Mouse (Mus musculus) liver, adult 2 months (tissue): ENCODE data around the gene Lpar6. TPM values are rescaled to one million over a fixed set of nuclear protein-coding genes. Genes with fewer than 3 reads are reported as not detected.

Experiments
- DNase-seq: peaks from one replicate; pipeline ENCODE4 v3.0.0-alpha.2; 2011; ENCODE audit warnings: low read depth, low spot score; ENCODE audit errors: extremely low read depth
- H3K27ac ChIP-seq: fragments of 200-500 bp; replicated peaks from 2 replicates; pipeline ENCODE4 v1.5.1; 2012; ENCODE audit warnings: low read depth, mild to moderate bottlenecking, control low read depth, inconsistent platforms, low read length; ENCODE audit not compliant: insufficient read depth
- H3K27me3 ChIP-seq: fragments of 200-500 bp; 2 replicates; pipeline ENCODE4 v1.6.1; 2012; ENCODE audit warnings: mild to moderate bottlenecking, moderate library complexity, low read length, inconsistent platforms; ENCODE audit not compliant: control insufficient read depth, insufficient read depth
- H3K36me3 ChIP-seq: fragments of 200-500 bp; 2 replicates; pipeline ENCODE4 v1.6.1; 2012; ENCODE audit warnings: low read length, inconsistent platforms; ENCODE audit not compliant: control insufficient read depth, insufficient read depth
- H3K4me1 ChIP-seq: fragments of 200-500 bp; 2 replicates; pipeline ENCODE4 v1.6.1; 2011; ENCODE audit warnings: low read length; ENCODE audit not compliant: control insufficient read depth, insufficient read depth
- H3K4me3 ChIP-seq: fragments of 200-500 bp; 2 replicates; pipeline ENCODE4 v1.5.1; 2011; ENCODE audit warnings: low read depth, mild to moderate bottlenecking, control low read depth, low read length, moderate library complexity; ENCODE audit not compliant: insufficient read depth
- H3K79me2 ChIP-seq: fragments of 200-500 bp; 2 replicates; pipeline ENCODE4 v1.6.1; 2012; ENCODE audit warnings: inconsistent platforms, mild to moderate bottlenecking, low read length, moderate library complexity; ENCODE audit not compliant: control insufficient read depth, insufficient read depth
- H3K9ac ChIP-seq: fragments of 200-500 bp; 2 replicates; pipeline ENCODE4 v1.6.1; 2012; ENCODE audit warnings: low read depth, mild to moderate bottlenecking, control low read depth, inconsistent platforms, low read length
- CTCF ChIP-seq: fragments of 200-500 bp; IDR thresholded peaks from 2 replicates; pipeline ENCODE4 v1.5.1; 2011; ENCODE audit warnings: low read depth, low read length, control low read depth
- POLR2A ChIP-seq: fragments of 200-500 bp; IDR thresholded peaks from 2 replicates; pipeline ENCODE4 v1.6.1; 2011; ENCODE audit warnings: low read length, control low read depth; ENCODE audit not compliant: insufficient read depth; ENCODE audit errors: extremely low read depth
- WGBS: fragments of 180-500 bp; shearing (Covaris S2); methylation state at CpG from one replicate; pipeline ENCODE4 v1.1.7; 2018; 5-methylcytosine and 5-hydroxymethylcytosine counted together
- polyA plus RNA-seq: library from polyadenylated mRNA; depleted of rRNA; stranded (reverse); fragments of >200 nt; gene quantifications from 2 replicates; pipeline ENCODE4 v1.2.3, GENCODE M21; 2012; rRNA removed
- total RNA-seq: library from RNA; depleted of rRNA; stranded (reverse); fragments of >200 nt; gene quantifications from 2 replicates; pipeline ENCODE4 v1.2.3, GENCODE M21; 2014; rRNA removed

The Lpar6 gene
- 11.2 and 12.4 TPM in 2 replicates for total RNA-seq
- 2.7 and 3.1 TPM in 2 replicates for polyA plus RNA-seq

DNA sequence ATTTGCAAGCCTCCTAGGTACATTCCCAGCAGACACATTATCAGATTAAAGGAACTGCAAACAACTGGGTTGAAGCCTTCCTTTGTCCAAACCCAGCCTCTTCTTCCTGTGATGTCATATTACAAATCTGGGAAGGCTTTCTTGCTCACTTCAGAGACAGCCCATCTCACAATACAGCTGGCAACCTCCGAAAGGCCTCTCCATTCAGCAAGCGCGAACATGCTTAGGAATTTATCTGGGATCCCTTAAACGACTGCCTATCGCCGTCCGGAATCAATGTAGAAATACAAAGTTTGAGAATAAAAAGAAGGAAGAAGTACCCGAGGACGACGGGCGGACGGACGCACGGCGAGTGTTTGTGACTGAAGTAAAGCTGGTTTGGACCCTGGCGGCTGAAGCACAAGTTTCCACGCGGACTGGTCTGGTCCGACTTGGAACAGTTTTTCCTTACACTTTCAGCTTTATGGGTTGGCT lies at the start of gene Lpar6:
Gene Lpar6, plus strand, starts transcription at position 48 of the 474 bp plus-strand sequence.
- WGBS: under 1% methylated on average over 19 of the region's 19 CpGs
- peak within 1 kb of the TSS; percentile 88 for H3K27ac ChIP-seq
- TF ChIP-seq POLR2A (peak; percentile 76; the same call in 1 of the 2 replicates), CTCF (0 out of 2 replicates have a peak, but pooled peaks have one; percentile 13)
- H3K27me3 ChIP-seq: no peaks in the 10 kb centered on the region
- peak within 1 kb of the TSS; percentile 70 for H3K4me3 ChIP-seq
- no peaks in the 10 kb centered on the region for H3K79me2 ChIP-seq
- peak; percentile 93 for DNase-seq
- H3K9ac ChIP-seq: peak within 1 kb of the TSS; percentile 84
- no peaks in the 10 kb centered on the region; the same call in 1 of the 2 replicates for H3K4me1 ChIP-seq
- H3K36me3 ChIP-seq: peaks cover 3% of the 10 kb centered on the region; the same call in 1 of the 2 replicates

DNA sequence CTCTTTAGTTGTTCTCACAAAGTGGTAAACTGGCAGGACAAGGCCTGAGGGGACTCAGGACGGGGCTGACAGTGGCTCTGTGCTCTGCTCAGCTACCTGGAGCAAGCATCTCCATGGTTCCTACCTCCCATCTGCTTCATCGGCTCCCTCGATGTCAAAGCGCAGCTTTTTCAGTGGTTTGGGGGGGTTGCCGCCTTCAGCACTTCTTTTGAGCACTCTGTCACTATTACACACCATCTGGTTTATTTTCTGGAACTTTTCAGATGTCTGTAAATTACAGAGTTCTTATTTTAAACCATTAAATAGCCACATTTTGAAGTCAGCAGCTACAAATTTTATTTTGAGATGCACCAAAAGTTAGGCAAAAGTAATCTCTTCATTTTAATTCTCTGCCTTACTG lies 38.6 kb upstream of the Lpar6 start:
- Histone ChIP-seq H3K9ac (no peak overlapping the region), H3K4me3 (no peak overlapping the region), H3K4me1 (no peaks in the 10 kb centered on the region), H3K27me3 (no peaks in the 10 kb centered on the region), H3K79me2 (no peaks in the 10 kb centered on the region), H3K27ac (no peak overlapping the region), H3K36me3 (peaks cover 15% of the 10 kb centered on the region)
- DNase-seq: no peak
- WGBS: 88% methylated on average over 5 of the region's 5 CpGs
- TF ChIP-seq CTCF (no peak), POLR2A (no peak)

DNA sequence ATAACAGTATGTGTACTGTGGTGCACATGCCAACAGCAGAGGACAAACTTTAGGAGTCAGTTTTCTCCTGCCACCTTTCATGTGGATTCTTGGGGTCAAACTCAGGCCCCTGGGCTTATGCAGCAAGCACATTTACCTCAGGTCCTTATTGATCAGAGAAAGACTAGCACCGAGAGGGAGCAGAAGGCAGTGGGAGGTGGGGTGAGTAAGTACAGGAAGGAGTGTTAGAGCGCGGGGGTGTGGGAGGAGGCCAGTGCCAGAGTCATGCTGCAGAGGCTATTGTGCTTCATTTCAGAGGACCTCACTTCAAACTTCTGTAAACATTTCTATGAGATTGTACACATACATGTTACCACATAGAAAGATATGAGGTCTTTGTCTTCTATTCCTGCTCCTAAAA lies 36.2 kb upstream of the Lpar6 start:
- no peak overlapping the region for H3K27ac ChIP-seq
- DNase-seq: no peak
- H3K79me2 ChIP-seq: no peaks in the 10 kb centered on the region
- 68% methylated on average over 3 of the region's 3 CpGs for WGBS
- no peak overlapping the region for H3K4me3 ChIP-seq
- H3K27me3 ChIP-seq: no peaks in the 10 kb centered on the region
- TF ChIP-seq CTCF (no peak), POLR2A (no peak)
- H3K4me1 ChIP-seq: no peaks in the 10 kb centered on the region
- peaks cover 13% of the 10 kb centered on the region for H3K36me3 ChIP-seq
- no peak overlapping the region for H3K9ac ChIP-seq

DNA sequence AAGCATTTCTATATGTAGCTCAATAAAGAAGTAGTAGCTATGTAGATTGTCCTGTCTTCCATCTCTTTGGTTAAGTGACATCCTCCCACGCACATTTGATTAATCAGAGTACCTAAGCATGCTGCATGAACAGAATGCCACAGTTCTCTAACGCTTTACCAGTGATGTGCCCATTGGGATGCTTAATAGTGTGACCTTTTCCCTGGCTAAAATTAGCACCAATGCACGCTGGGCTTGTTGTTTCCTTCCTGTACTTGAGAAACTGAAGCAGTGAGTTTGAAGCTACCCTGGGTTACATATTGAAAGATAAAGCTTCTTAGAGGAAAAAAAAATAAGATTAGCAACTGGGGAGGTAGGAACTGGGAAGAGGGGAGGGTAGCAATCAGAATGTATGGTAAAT lies 33.7 kb upstream of the Lpar6 start:
- WGBS: 77% methylated on average over 3 of the region's 3 CpGs
- no peaks in the 10 kb centered on the region; the same call in 1 of the 2 replicates for H3K4me1 ChIP-seq
- DNase-seq: no peak
- no peaks in the 10 kb centered on the region for H3K27me3 ChIP-seq
- H3K9ac ChIP-seq: no peak overlapping the region
- TF ChIP-seq CTCF (no peak), POLR2A (no peak)
- H3K36me3 ChIP-seq: peaks cover 2% of the 10 kb centered on the region; the same call in 1 of the 2 replicates
- no peaks in the 10 kb centered on the region for H3K79me2 ChIP-seq
- H3K27ac ChIP-seq: no peak overlapping the region
- no peak overlapping the region for H3K4me3 ChIP-seq

DNA sequence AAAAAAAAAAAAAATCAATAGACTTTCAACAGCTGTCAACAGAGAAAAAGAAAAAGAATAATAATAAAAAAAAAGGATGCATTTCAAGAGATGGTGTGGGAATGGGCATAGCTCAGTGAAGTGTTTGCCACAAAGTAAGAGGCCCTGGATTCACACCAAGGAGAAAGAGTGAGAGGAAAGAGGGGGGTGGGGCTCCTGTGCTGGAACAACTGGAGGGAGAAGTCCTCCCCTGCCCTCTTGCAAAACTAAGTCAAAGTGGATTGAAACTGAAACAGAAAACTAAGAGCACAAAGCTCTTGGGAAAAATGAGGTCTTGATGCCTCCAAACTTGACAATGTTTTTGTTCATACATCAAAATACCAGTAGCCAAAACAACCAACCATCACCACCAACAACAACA lies 28.4 kb upstream of the Lpar6 start:
- DNase-seq: peak; percentile 88
- H3K27me3 ChIP-seq: no peaks in the 10 kb centered on the region
- TF ChIP-seq POLR2A (no peak), CTCF (no peak)
- peaks cover 1% of the 10 kb centered on the region for H3K36me3 ChIP-seq
- peaks cover 13% of the 10 kb centered on the region for H3K4me1 ChIP-seq
- no peak overlapping the region for H3K9ac ChIP-seq
- no peaks in the 10 kb centered on the region for H3K79me2 ChIP-seq
- H3K4me3 ChIP-seq: no peak overlapping the region
- H3K27ac ChIP-seq: peak overlapping the region; percentile 54

DNA sequence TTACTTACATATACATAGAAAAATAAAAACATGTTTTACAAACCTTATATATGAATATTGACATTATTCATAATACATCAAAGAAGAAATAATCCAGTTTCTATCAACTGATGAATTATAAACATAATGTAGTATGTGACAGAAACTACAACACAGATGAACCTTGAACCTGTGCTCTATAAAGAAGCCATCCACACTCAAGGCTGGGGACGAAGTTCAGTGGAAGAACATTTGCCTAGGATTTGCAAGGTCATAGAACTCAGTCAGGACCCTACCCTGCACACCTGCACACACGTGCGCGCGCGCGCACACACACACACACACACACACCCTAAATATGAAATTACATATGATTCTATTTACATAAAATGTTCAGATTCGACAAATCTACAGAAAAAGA lies 27.5 kb upstream of the Lpar6 start:
- Histone ChIP-seq H3K27me3 (no peaks in the 10 kb centered on the region), H3K4me1 (peaks cover 13% of the 10 kb centered on the region), H3K9ac (no peak overlapping the region), H3K79me2 (no peaks in the 10 kb centered on the region), H3K36me3 (peaks cover under 1% of the 10 kb centered on the region), H3K27ac (peak overlapping the region; percentile 31; the same call in 1 of the 2 replicates), H3K4me3 (no peak overlapping the region)
- TF ChIP-seq POLR2A: no peak
- TF ChIP-seq CTCF: no peak
- peak; percentile 78 for DNase-seq
- WGBS: 71% methylated on average over 8 of the region's 8 CpGs
